Mouse (Mus musculus): Measurements from ENCODE around the gene Adcy10. TPM values are rescaled to one million over a fixed set of nuclear protein-coding genes. Genes with fewer than 3 reads are reported as not detected.

Adcy10 gene
- total RNA-seq, 1 experiment: 0.22 TPM

- Histone ChIP-seq H3K9me3 (ENCODE audit: control insufficient read depth, insufficient read depth, low read depth, low read length) (no peaks in the 10 kb centered on the region), H3K4me1 (ENCODE audit: control insufficient read depth in 2 of 2, insufficient read depth in 2 of 2, low read length in 2 of 2, poor library complexity in 1 of 2) (peaks cover 14 to 34% of the 10 kb centered on the region in 2 experiments)
Observed at GRCm38 (mm10) chr1:165614793-165615192, 129.8 kb downstream of the Adcy10 start.

DNA sequence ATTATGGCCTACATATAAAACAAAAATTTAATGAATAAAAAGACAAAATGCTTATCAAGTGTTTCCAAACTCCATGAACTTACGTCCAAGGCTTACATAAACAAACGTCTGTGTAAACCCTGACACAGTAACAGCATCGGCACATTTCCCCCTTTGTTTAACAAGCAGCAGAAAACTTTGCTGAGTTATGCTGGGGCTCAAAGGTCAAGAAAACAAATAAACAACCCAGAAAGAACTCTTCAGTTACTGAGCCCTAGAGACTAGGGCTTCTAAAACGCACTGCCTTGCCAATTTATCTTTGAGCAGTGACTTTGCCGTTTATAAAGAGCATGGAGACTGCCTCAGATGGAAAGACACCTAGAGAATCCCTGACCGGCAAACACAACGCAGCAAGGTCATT, 131.7 kb downstream of the Adcy10 start:
- Histone ChIP-seq H3K4me1 (ENCODE audit: control insufficient read depth in 2 of 2, insufficient read depth in 2 of 2, low read length in 2 of 2, poor library complexity in 1 of 2) (peaks cover 11 to 31% of the 10 kb centered on the region in 2 experiments), H3K27ac (ENCODE audit: insufficient read depth, low read depth, low read length, poor library complexity, severe bottlenecking) (no peak overlapping the region), H3K9ac (ENCODE audit: insufficient read depth, low read depth, low read length, poor library complexity, severe bottlenecking) (no peak overlapping the region), H3K9me3 (ENCODE audit: control insufficient read depth, insufficient read depth, low read depth, low read length) (no peaks in the 10 kb centered on the region), H3K4me3 (ENCODE audit: insufficient read depth in 1 of 2, low read depth in 1 of 2, low read length in 2 of 2, poor library complexity in 1 of 2, severe bottlenecking in 1 of 2) (no peak overlapping the region), H3K36me3 (ENCODE audit: control insufficient read depth, insufficient read depth, low read length, poor library complexity, severe bottlenecking) (peaks cover 3% of the 10 kb centered on the region; the same call in 1 of the 2 replicates)
- TF ChIP-seq MAFK (IDR thresholded peaks at IDR 0.05; ENCODE audit: insufficient read depth, low read depth, low read length): no peak
- TF ChIP-seq HCFC1 (IDR thresholded peaks at IDR 0.05; ENCODE audit: borderline replicate concordance, insufficient read depth, low read length): no peak
- no peak for TF ChIP-seq ZNF384 (IDR thresholded peaks at IDR 0.05; ENCODE audit: low read depth, low read length)
- no peak for TF ChIP-seq ZC3H11A (IDR thresholded peaks at IDR 0.05; ENCODE audit: borderline replicate concordance, low read depth, low read length)
- TF ChIP-seq CHD2 (IDR thresholded peaks at IDR 0.05; ENCODE audit: low read depth, low read length): no peak
- DNase-seq (ENCODE audit: low read depth, low spot score): no peak
- in situ Hi-C loops (cut with MboI; ENCODE audit: low sequenced_read_pairs in 2 of 2, unreplicated experiment in 2 of 2): no loop called here

More at GRCm38 (mm10) chr1:165614793-165615192, 129.8 kb downstream of the Adcy10 start:
- H3K9ac ChIP-seq (ENCODE audit: insufficient read depth, low read depth, low read length, poor library complexity, severe bottlenecking): no peak overlapping the region
- H3K36me3 ChIP-seq (ENCODE audit: control insufficient read depth, insufficient read depth, low read length, poor library complexity, severe bottlenecking): peaks cover 3% of the 10 kb centered on the region; the same call in 1 of the 2 replicates
- no peak overlapping the region for H3K27ac ChIP-seq (ENCODE audit: insufficient read depth, low read depth, low read length, poor library complexity, severe bottlenecking)
- in situ Hi-C loops (cut with MboI; ENCODE audit: low sequenced_read_pairs in 2 of 2, unreplicated experiment in 2 of 2): no loop called here
- TF ChIP-seq HCFC1 (IDR thresholded peaks at IDR 0.05; ENCODE audit: borderline replicate concordance, insufficient read depth, low read length) (no peak), ZNF384 (IDR thresholded peaks at IDR 0.05; ENCODE audit: low read depth, low read length) (no peak), MAFK (IDR thresholded peaks at IDR 0.05; ENCODE audit: insufficient read depth, low read depth, low read length) (no peak), CHD2 (IDR thresholded peaks at IDR 0.05; ENCODE audit: low read depth, low read length) (no peak), ZC3H11A (IDR thresholded peaks at IDR 0.05; ENCODE audit: borderline replicate concordance, low read depth, low read length) (no peak)
- no peak overlapping the region for H3K4me3 ChIP-seq (ENCODE audit: insufficient read depth in 1 of 2, low read depth in 1 of 2, low read length in 2 of 2, poor library complexity in 1 of 2, severe bottlenecking in 1 of 2)
- no peak for DNase-seq (ENCODE audit: low read depth, low spot score)

GRCm38 (mm10) chr1:165617166-165617891, 132.3 kb downstream of the Adcy10 start:
- no peak for DNase-seq (ENCODE audit: low read depth, low spot score)
- H3K9me3 ChIP-seq (ENCODE audit: control insufficient read depth, insufficient read depth, low read depth, low read length): no peaks in the 10 kb centered on the region
- no peak overlapping the region; a peak in 1 of 4 replicates for H3K4me3 ChIP-seq (ENCODE audit: insufficient read depth in 1 of 2, low read depth in 1 of 2, low read length in 2 of 2, poor library complexity in 1 of 2, severe bottlenecking in 1 of 2)
- peaks cover 3% of the 10 kb centered on the region; the same call in 1 of the 2 replicates for H3K36me3 ChIP-seq (ENCODE audit: control insufficient read depth, insufficient read depth, low read length, poor library complexity, severe bottlenecking)
- peak overlapping the region; percentile 11; the same call in 1 of the 2 replicates for H3K9ac ChIP-seq (ENCODE audit: insufficient read depth, low read depth, low read length, poor library complexity, severe bottlenecking)
- peaks cover 11 to 28% of the 10 kb centered on the region in 2 experiments for H3K4me1 ChIP-seq (ENCODE audit: control insufficient read depth in 2 of 2, insufficient read depth in 2 of 2, low read length in 2 of 2, poor library complexity in 1 of 2)
- in situ Hi-C loops (cut with MboI; ENCODE audit: low sequenced_read_pairs in 2 of 2, unreplicated experiment in 2 of 2): no loop called here
- TF ChIP-seq ZNF384 (IDR thresholded peaks at IDR 0.05; ENCODE audit: low read depth, low read length): no peak
- TF ChIP-seq ZC3H11A (IDR thresholded peaks at IDR 0.05; ENCODE audit: borderline replicate concordance, low read depth, low read length): no peak
- no peak for TF ChIP-seq CHD2 (IDR thresholded peaks at IDR 0.05; ENCODE audit: low read depth, low read length)
- no peak for TF ChIP-seq HCFC1 (IDR thresholded peaks at IDR 0.05; ENCODE audit: borderline replicate concordance, insufficient read depth, low read length)
- TF ChIP-seq MAFK (IDR thresholded peaks at IDR 0.05; ENCODE audit: insufficient read depth, low read depth, low read length): no peak
- H3K27ac ChIP-seq (ENCODE audit: insufficient read depth, low read depth, low read length, poor library complexity, severe bottlenecking): no peak overlapping the region; the same call in 1 of the 2 replicates

GRCm38 (mm10) chr1:165618201-165618624, 133.2 kb downstream of the Adcy10 start:
- no peak for TF ChIP-seq ZNF384 (IDR thresholded peaks at IDR 0.05; ENCODE audit: low read depth, low read length)
- no peak for TF ChIP-seq HCFC1 (IDR thresholded peaks at IDR 0.05; ENCODE audit: borderline replicate concordance, insufficient read depth, low read length)
- no peak for TF ChIP-seq ZC3H11A (IDR thresholded peaks at IDR 0.05; ENCODE audit: borderline replicate concordance, low read depth, low read length)
- TF ChIP-seq CHD2 (IDR thresholded peaks at IDR 0.05; ENCODE audit: low read depth, low read length): no peak
- TF ChIP-seq MAFK (IDR thresholded peaks at IDR 0.05; ENCODE audit: insufficient read depth, low read depth, low read length): no peak
- Histone ChIP-seq H3K4me3 (ENCODE audit: insufficient read depth in 1 of 2, low read depth in 1 of 2, low read length in 2 of 2, poor library complexity in 1 of 2, severe bottlenecking in 1 of 2) (no peak overlapping the region), H3K36me3 (ENCODE audit: control insufficient read depth, insufficient read depth, low read length, poor library complexity, severe bottlenecking) (peaks cover 5% of the 10 kb centered on the region; the same call in 1 of the 2 replicates), H3K27ac (ENCODE audit: insufficient read depth, low read depth, low read length, poor library complexity, severe bottlenecking) (no peak overlapping the region), H3K9ac (ENCODE audit: insufficient read depth, low read depth, low read length, poor library complexity, severe bottlenecking) (no peak overlapping the region), H3K9me3 (ENCODE audit: control insufficient read depth, insufficient read depth, low read depth, low read length) (no peaks in the 10 kb centered on the region), H3K4me1 (ENCODE audit: control insufficient read depth in 2 of 2, insufficient read depth in 2 of 2, low read length in 2 of 2, poor library complexity in 1 of 2) (peaks cover 11 to 26% of the 10 kb centered on the region in 2 experiments)
- no peak for DNase-seq (ENCODE audit: low read depth, low spot score)
- in situ Hi-C loops (cut with MboI; ENCODE audit: low sequenced_read_pairs in 2 of 2, unreplicated experiment in 2 of 2): no loop called here
